Mouse (Mus musculus) small intestine, adult 2 months (tissue): ENCODE data around the gene Cad. TPM values are rescaled to one million over a fixed set of nuclear protein-coding genes. Genes with fewer than 3 reads are reported as not detected.
"Not testable (repeated sequence)": the region's sequence is repeated elsewhere in the genome, so short reads cannot be mapped to it uniquely, and the experiment has no call there.

Experiments used
- H3K27ac ChIP-seq: fragments of 200-500 bp; 2 replicates; pipeline ENCODE4 v1.5.1; 2012; ENCODE audit warnings: low read depth, low read length, control low read depth, inconsistent platforms; ENCODE audit not compliant: insufficient read depth
- H3K27me3 ChIP-seq: fragments of 200-500 bp; 2 replicates; pipeline ENCODE4 v1.6.1; 2012; ENCODE audit warnings: mild to moderate bottlenecking, moderate library complexity, low read length, inconsistent platforms; ENCODE audit not compliant: control insufficient read depth, insufficient read depth
- H3K36me3 ChIP-seq: fragments of 200-500 bp; 2 replicates; pipeline ENCODE4 v1.6.1; 2012; ENCODE audit warnings: mild to moderate bottlenecking, low read length, control low read depth, inconsistent platforms; ENCODE audit not compliant: control insufficient read depth, insufficient read depth
- H3K4me1 ChIP-seq: fragments of 200-500 bp; 2 replicates; pipeline ENCODE4 v1.6.1; 2012; ENCODE audit warnings: low read length, inconsistent platforms, mixed read lengths; ENCODE audit not compliant: control insufficient read depth, insufficient read depth, insufficient read length
- H3K4me3 ChIP-seq: fragments of 200-500 bp; 2 replicates; pipeline ENCODE4 v1.5.1; 2012; ENCODE audit warnings: low read depth, mild to moderate bottlenecking, control low read depth, inconsistent platforms, low read length, moderate library complexity
- CTCF ChIP-seq: fragments of 200-500 bp; IDR thresholded peaks from 2 replicates; pipeline ENCODE4 v1.5.1; 2012; ENCODE audit warnings: low read depth, mild to moderate bottlenecking, control low read depth, inconsistent platforms, low read length, moderate library complexity, mixed read lengths; ENCODE audit not compliant: insufficient replicate concordance, insufficient read length; ENCODE audit errors: extremely low read depth
- POLR2A ChIP-seq: fragments of 200-500 bp; IDR thresholded peaks from 2 replicates; pipeline ENCODE4 v1.6.1; 2012; ENCODE audit warnings: low read depth, mild to moderate bottlenecking, control low read depth, inconsistent platforms, low read length, moderate library complexity
- WGBS: fragments of 180-500 bp; shearing (Covaris S2); methylation state at CpG from one replicate; pipeline ENCODE4 v1.1.7; 2018; 5-methylcytosine and 5-hydroxymethylcytosine counted together
- polyA plus RNA-seq: library from polyadenylated mRNA; depleted of rRNA; stranded (reverse); fragments of >200 nt; gene quantifications from 2 replicates; pipeline ENCODE4 v1.2.3, GENCODE M21; 2012

Cad gene
- polyA plus RNA-seq, 1 experiment, result 15.4 TPM

DNA sequence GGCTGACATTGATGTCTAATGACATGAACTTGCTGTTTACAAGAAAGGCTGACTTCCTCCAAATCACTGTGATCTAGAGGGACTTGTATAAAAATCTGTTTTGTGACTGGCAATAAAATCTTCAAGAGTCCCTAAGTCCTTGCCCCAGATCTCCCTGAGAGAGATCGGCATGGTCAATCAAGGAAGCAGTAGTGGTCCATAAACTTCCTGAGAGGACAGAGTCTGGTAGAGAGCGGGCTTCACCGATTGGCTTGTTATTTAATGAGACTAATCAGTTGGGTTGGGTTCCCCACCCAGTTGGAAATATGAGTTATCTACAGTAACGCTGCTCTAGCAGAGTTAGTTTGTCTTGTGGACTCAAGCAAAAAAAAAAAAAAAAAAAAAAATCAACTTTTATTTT, 23.7 kb upstream of the Cad start:
- Histone ChIP-seq H3K27me3 (no peaks in the 10 kb centered on the region), H3K4me1 (0 out of 2 replicates have a peak, but pooled peaks cover 4% of the 10 kb centered on the region), H3K27ac (no peak overlapping the region), H3K36me3 (no peaks in the 10 kb centered on the region), H3K4me3 (no peak overlapping the region)
- WGBS, result 25% methylated on average over 4 of the region's 4 CpGs
- TF ChIP-seq POLR2A (no peak), CTCF (no peak)

GRCm38 (mm10) chr5:31031508-31031907, 23.1 kb upstream of the Cad start:
- TF ChIP-seq CTCF (no peak), POLR2A (no peak)
- H3K4me1 ChIP-seq, result peaks cover 4% of the 10 kb centered on the region; the same call in 1 of the 2 replicates
- H3K4me3 ChIP-seq, result no peak overlapping the region
- no peaks in the 10 kb centered on the region for H3K27me3 ChIP-seq
- H3K27ac ChIP-seq, result no peak overlapping the region
- WGBS, result 62% methylated on average over 8 of the region's 8 CpGs
- H3K36me3 ChIP-seq, result peaks cover 2% of the 10 kb centered on the region; the same call in 1 of the 2 replicates

DNA sequence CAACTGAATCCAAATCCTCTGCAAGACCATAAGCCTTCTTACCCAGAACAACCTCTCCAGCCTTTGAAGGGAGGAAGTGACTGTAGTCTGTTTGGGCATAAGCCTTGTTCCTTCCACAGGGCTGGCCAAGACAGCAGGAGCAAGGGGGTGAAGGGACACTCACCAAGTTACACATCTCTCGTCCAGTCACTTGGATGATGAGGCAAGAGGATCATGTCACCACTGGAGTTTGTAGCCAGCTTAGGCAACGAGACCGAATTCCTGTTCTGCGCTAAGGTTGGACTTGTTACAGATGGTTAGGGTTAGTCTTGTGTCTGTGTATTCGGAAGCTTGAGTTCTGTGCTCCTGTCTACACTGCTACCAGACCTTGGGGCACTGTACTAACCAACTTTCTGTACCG, 19.9 kb upstream of the Cad start:
- peaks cover 7% of the 10 kb centered on the region; the same call in 1 of the 2 replicates for H3K4me1 ChIP-seq
- WGBS, result 91% methylated on average over 6 of the region's 6 CpGs
- H3K4me3 ChIP-seq, result no peak overlapping the region
- no peaks in the 10 kb centered on the region for H3K27me3 ChIP-seq
- no peak overlapping the region for H3K27ac ChIP-seq
- peaks cover 2% of the 10 kb centered on the region; the same call in 1 of the 2 replicates for H3K36me3 ChIP-seq
- TF ChIP-seq CTCF (no peak), POLR2A (no peak)

GRCm38 (mm10) chr5:31036556-31036955, 18.0 kb upstream of the Cad start:
- not testable (repeated sequence) for H3K4me1 ChIP-seq, H3K27ac ChIP-seq, H3K36me3 ChIP-seq, H3K27me3 ChIP-seq, H3K4me3 ChIP-seq
- WGBS, result 80% methylated on average over 11 of the region's 11 CpGs

DNA sequence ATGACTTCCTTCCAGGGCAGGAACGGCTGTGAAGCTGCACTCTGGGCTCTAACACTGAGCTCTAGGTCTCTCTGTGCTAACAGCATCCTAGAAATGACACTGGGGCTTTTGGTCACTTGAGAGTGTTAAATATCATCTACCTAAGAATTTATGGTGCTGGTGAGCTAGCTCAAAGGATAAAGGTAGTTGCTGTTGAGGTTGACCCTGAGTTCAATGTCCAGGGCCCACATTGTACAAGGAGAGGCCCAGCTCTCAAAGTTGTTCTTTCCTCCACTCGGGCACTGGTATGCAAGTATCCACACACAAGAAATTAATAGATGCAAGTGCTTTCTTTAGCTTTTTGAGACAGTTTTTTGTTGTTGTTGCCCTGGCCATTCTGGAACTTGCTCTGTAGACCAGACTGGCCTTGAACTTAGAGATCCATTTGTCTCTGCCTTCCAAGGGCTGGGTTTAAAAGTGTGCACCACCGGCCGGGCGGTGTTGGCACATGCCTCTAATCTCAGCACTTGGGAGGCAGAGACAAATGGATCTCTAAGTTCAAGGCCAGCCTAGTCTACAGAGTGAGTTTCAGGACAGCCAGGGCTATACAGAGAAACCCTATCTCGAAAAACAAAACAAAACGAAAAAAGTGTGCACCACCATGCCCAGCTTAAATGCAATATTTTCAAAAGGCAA, 16.3 kb upstream of the Cad start:
- no peak for TF ChIP-seq POLR2A
- no peak for TF ChIP-seq CTCF
- Histone ChIP-seq H3K36me3 (peaks cover 20% of the 10 kb centered on the region), H3K27ac (no peak overlapping the region), H3K4me1 (peaks cover 4% of the 10 kb centered on the region; the same call in 1 of the 2 replicates), H3K4me3 (no peak overlapping the region), H3K27me3 (no peaks in the 10 kb centered on the region)
- 77% methylated on average over 7 of the region's 7 CpGs for WGBS

- H3K4me3 ChIP-seq, result no peak overlapping the region
- TF ChIP-seq POLR2A, result no peak
- no peak for TF ChIP-seq CTCF
- no peaks in the 10 kb centered on the region for H3K4me1 ChIP-seq
- H3K27me3 ChIP-seq, result no peaks in the 10 kb centered on the region
- H3K36me3 ChIP-seq, result peaks cover 18% of the 10 kb centered on the region
- no peak overlapping the region for H3K27ac ChIP-seq
- 92% methylated on average over 6 of the region's 6 CpGs for WGBS
Measured at GRCm38 (mm10) chr5:31046416-31046815, 8.2 kb upstream of the Cad start.

DNA sequence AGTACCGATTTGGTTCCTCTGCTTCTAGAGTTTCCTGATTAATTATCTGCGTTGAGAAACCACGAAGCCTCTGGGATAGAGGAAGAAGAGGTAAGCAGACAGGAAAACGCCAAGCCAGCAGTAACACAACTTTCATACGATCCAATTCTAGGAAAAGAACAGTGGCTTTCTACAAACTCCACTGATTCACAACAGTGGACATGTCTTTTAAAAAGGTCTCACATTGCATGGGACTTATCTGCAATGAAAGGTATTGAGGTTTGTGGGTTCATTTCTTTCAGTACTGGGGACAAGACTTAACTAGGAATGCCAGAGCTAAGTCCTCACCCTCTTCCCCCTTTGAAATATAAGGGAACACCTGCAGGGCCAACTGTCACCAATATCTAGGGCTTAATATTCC, 7.5 kb upstream of the Cad start:
- WGBS, result 75% methylated on average over 5 of the region's 5 CpGs
- no peak for TF ChIP-seq POLR2A
- no peak for TF ChIP-seq CTCF
- no peak overlapping the region for H3K4me3 ChIP-seq

More for the DNA sequence above, 7.5 kb upstream of the Cad start:
- no peaks in the 10 kb centered on the region for H3K4me1 ChIP-seq
- peaks cover 13% of the 10 kb centered on the region for H3K36me3 ChIP-seq
- no peak overlapping the region for H3K27ac ChIP-seq
- no peaks in the 10 kb centered on the region for H3K27me3 ChIP-seq
